Mouse (Mus musculus) adrenal gland (tissue): ENCODE data around the gene Gpr1.
"Not testable (repeated sequence)": the region's sequence is repeated elsewhere in the genome, so short reads cannot be mapped to it uniquely, and the experiment has no call there.

Source experiments
- intact Hi-C: fragments of 180-260 bp; cut with DNase I; formaldehyde crosslinking; loops from one replicate; pipeline ENCODE4 v1.15.1; 2025
- microRNA-seq, 2 experiments: library from miRNA; unstranded; fragments of <30 nt; microRNA quantifications; one replicate each; pipeline ENCODE4; 2019

The Gpr1 gene

DNA sequence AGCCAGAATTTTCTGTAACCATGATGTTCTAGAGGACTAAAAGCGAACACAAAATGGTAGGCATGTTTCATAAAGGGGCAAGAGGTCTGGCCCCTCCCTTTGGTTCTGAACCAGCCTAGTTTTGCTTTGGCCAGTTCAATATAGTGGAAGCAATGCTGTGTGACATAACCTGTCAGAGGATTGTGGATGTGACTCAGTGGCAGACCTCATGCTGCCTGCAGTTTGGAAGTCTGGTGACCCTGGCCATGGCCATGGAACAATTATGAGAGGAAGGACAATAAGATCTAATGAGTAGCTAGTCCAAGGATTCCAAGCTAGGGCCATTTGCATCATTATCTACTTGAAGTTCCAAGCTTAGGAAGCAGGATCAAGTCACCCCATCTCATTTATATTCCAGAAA, 32.9 kb downstream of the Gpr1 start:
- intact Hi-C loops = loop anchor here (5.0 kb wide), 1 partner anchor 71 kb away; no protein-coding TSS in a partner anchor

DNA sequence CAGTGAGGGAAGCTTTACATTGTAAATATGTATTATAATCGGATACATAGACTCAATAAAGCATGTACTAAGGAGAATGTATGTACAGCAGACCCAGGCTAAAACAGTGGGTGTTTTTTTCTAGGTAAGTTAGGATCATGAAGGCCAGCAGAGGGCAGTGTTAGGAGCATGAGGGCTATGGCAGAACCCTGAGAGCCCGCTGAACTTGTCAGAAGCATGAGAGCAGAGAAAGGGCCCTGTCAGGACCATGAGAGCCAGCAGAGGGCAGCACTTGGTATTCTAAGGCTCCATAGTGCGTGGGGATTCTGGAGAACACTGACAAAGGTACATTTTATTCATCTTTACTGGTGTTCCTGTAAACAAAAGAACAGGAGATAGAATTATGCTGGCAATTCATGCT, 33.3 kb downstream of the Gpr1 start:
- intact Hi-C loops = loop anchor here (5.0 kb wide), 1 partner anchor 71 kb away; no protein-coding TSS in a partner anchor

DNA sequence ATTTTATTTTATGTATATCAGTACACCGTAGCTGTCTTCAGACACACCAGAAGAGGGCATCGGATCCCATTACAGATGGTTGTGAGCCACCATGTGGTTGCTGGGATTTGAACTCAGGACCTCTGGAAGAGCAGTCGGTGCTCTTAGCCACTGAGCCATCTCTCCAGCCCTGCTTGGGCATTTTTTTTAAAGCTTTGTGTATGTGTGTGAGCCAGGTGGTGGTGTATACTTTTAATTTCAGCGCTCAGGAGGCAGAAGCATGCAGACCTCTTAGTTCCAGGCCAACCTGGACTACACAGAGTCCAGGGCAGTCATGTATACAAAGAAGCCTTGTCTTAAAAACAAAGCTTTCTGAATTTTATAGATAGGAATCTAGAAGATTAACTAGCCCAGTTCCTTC, 33.8 kb downstream of the Gpr1 start:
- intact Hi-C loops = loop anchor here (5.0 kb wide), 1 partner anchor 72 kb away; no protein-coding TSS in a partner anchor

DNA sequence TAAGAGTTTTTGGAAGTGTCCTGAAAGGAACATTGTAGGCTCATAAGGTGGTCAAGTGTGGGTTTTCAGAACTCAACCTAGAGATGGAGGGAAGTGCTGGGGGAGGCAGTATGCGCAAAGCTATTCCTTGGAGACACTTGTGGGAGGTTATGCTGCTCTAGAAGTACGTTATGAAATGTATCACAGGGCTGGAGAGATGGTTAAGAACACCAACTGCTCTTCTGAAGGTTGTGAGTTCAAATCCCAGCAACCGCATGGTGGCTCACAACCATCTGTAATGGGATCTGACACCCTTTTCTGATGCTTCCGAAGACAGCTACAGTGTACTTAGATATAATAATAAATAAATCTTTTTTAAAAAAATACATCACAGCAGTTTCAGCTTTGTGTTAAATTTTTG, 34.2 kb downstream of the Gpr1 start:
- intact Hi-C loops = loop anchor here (5.0 kb wide), 1 partner anchor 72 kb away; no protein-coding TSS in a partner anchor

DNA sequence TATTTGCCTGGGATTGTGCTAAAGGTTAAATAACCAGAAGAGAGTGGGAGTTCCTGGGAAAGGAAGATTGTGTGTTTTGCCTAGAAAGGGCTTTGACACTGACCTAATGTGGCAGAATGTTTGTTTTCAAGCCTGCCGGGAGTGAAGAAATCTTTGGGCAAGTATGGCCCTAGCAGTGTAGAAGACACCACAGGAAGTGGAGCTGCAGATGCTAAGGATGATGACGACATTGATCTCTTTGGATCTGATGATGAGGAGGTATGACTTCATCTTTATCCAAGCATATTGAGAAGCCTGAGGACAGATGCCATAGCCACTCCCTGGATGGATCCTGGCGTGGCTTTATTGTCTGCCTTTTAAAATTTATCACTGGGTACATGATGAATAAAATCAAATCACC, 36.0 kb downstream of the Gpr1 start:
- intact Hi-C loops = no loop called here

DNA sequence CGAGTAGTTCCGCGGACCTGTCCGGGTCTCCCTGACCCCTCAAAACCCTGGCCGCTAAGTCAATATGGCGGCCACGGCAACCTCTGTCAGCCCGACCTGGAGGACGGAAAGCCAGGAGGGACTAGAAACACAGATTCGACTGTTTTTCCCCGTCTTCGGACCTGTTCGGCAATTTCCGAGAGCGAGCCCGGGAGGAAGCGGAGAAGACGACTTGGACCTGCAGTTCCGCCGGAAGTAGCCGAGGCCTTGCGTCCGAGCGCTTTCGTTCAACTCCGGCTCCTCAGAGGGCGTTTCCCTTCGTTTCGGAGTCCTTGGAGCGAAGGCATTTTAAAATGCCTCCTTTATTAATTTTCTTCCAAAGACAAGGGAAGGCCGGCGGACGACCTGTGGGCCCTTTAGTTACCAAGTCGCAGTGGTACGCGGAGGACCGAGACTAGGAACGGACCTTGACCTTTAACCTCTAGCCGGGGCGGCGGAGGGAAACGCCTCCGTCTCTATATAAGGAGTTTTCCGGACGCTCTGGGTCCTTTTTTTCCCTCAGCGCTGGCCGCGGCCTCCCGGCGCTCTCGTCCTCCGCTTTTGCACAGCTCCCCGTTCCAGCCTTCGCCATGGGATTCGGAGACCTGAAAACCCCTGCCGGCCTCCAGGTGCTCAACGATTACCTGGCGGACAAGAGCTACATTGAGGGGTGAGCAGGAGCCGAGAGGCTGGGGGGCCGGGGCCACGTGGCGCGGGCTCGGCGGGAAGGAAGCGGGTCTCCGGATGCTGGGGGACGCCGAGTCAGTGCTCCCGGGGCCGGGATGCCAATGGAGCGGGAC, 37.5 kb downstream of the Gpr1 start, which contains the start of the genes Eef1b2 and Ndufs1:
Gene Eef1b2 (plus strand): TSS at position 222 of the 818 bp plus-strand sequence.
Gene Ndufs1 (minus strand): TSS at position 230 of the 818 bp plus-strand sequence.
- intact Hi-C loops = loop anchor here (2.0 kb wide), 1 partner anchor 62 kb away; the partner anchor contains the start of gene Ino80d

DNA sequence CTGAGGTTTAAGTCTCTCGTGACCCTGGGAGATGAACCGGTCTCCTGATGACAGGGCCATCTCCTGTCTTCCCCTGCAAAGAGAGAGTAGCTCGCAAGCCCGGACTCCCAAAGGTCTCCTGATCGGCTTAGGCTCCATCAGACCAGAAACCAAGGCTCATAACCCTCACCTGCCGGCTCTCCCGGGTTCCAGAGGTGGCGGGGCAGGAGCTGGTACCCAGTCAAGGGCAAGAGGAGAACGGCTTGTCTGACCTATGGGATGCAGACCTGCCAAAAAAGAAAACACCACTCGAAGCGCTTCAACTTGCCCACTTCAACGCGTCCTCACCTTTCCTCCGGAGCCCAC, 38.1 kb downstream of the Gpr1 start:
- intact Hi-C loops = loop anchor here (2.0 kb wide), 1 partner anchor 61 kb away; the partner anchor contains the start of gene Ino80d

DNA sequence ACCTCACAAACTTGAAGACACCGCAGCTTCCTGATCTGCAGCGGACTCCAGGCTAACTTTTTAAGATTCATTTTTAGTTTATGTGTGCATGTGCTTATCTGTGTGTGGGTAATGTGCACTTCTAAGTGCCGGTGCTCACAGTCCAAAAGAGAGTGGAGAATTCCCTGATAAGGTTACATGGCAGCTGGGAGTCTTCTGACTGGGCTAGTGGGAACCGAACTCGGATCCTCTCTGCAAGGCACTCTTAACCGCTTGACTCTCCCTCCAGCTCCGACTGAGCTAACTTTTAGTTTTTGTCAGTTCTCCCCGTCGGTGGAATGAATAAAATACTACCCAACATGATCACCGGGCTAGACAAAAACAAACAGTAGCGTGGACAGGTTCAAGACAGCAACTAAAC, 38.5 kb downstream of the Gpr1 start:
- intact Hi-C loops = loop anchor here (2.0 kb wide), 1 partner anchor 61 kb away; the partner anchor contains the start of gene Ino80d

DNA sequence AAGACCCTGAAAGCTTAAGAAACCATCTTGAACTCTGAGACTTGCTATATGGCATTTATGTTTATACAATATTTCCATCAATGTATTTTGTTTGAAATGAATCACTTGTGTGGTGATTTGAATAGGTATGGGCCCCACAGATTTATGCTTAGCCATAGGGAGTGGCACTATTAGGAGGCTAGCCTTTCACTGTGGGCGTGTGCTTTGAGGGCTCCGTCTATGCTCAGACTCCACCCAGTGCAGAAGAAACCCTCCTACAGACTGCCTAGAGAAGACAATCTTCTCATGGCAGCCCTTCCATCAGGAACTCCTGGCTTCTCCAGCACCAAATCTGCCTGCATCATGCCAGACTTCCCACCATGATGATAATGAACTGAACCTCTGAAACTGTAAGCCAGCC, 45.7 kb downstream of the Gpr1 start:
- intact Hi-C loops = no loop called here

DNA sequence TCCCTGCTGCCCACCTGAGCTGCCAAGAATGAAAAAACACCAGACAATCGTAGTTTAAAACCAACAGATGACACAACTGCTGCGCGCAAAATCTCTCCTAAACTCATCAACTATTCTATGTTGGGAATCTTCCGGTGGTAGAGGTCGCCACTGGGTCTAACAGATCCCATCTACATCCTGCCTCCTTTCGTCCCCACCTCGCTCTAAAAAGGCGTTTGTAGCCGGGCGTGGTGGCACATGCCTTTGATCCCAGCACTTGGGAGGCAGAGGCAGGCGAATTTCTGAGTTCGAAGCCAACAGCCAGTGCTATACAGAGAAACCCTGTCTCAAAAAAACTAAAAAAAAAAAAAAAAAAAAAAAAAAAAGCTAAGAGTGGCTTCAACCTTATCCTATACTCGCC, 74.1 kb downstream of the Gpr1 start:
- intact Hi-C loops = no loop called here

DNA sequence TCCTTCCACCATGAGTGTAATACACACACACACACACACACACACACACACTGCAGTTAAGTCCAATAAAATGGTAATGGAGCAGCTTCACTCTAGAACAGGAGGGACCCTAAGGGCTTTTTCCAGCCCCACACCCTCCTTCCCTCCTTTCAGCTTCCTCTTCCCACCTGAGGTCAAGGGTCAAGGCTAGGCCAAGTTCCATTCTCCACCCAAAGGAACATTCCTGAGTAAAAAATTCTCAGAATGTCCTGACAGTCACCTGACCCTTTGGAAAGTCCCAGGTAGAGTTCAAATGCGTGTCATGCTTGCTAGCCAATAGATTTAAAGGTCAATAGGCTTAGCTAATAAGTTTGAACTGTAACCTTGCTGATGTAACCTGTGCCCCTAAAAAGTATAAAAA, 75.8 kb downstream of the Gpr1 start:
- intact Hi-C loops = not testable (repeated sequence)

DNA sequence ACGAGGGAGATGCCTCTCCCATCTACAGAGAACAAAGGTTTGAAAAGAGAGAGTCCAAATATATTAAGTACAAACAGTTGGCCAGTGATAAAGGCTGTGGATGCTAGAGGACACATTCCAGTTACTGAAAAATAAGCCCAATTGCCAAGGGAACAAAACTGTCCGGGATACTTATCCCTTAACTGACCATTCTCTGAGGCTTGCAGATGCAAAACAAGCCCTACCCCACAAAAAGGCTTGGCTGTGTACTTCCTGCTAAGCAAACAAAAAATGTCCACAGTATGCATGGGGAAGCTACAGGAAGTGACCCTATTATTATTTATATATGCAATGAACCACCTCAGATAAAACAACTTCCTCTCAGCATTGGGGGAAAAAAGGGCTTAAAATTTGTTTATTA, 76.4 kb downstream of the Gpr1 start:
- intact Hi-C loops = no loop called here

DNA sequence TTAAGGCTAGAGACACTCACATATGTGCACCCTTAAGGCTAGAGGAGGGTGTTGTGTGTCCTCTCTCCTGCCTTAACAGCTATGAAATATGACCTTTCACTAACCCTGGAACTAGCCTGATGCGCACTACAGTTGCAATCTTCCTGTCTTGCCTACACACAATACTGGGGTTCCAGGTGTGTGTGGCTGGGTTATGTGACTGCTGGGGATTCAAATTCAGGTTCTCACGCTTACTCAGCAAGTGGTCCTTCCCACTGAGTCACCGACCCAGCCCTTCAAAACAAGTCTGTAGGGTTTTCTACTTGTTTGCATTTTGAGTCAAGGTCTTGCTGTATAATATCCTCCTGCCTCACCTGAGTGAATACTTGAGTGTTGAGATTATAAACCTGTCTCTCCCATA, 79.8 kb downstream of the Gpr1 start:
- intact Hi-C loops = no loop called here

Small RNA genes lying within 50 kb of the gene (microRNA-seq; reads per million reads assigned to microRNA genes)
- gene Gm24557 (0 reads per million in 2 experiments), gene Gm27512 (0 reads per million in 2 experiments)
